Mouse (Mus musculus) cortical plate, adult 2 months (tissue): Measurements from ENCODE around the gene Oma1. TPM values are rescaled to one million over a fixed set of nuclear protein-coding genes. Genes with fewer than 3 reads are reported as not detected.

Source experiments
- H3K27ac ChIP-seq: fragments of 200-500 bp; 2 replicates; pipeline ENCODE4 v1.5.1; 2012; ENCODE audit warnings: low read length, control low read depth, inconsistent platforms; ENCODE audit not compliant: insufficient read depth
- H3K4me1 ChIP-seq: fragments of 200-500 bp; 2 replicates; pipeline ENCODE4 v1.6.1; 2011; ENCODE audit warnings: low read length; ENCODE audit not compliant: control insufficient read depth, insufficient read depth
- H3K4me3 ChIP-seq: fragments of 200-500 bp; 2 replicates; pipeline ENCODE4 v1.5.1; 2011; ENCODE audit warnings: mild to moderate bottlenecking, low read length, control low read depth; ENCODE audit not compliant: insufficient read depth
- CTCF ChIP-seq: fragments of 200-500 bp; IDR thresholded peaks from 2 replicates; pipeline ENCODE4 v1.5.1; 2011; ENCODE audit warnings: mild to moderate bottlenecking, control low read depth, low read length; ENCODE audit not compliant: insufficient read depth; ENCODE audit errors: extremely low read depth
- POLR2A ChIP-seq: fragments of 200-500 bp; IDR thresholded peaks from 2 replicates; pipeline ENCODE4 v1.6.1; 2011; ENCODE audit warnings: mild to moderate bottlenecking, low read length, control low read depth; ENCODE audit not compliant: insufficient read depth; ENCODE audit errors: extremely low read depth
- polyA plus RNA-seq: library from polyadenylated mRNA; depleted of rRNA; stranded (reverse); fragments of >200 nt; gene quantifications from 2 replicates; pipeline ENCODE4 v1.2.3, GENCODE M21; 2012; rRNA removed

The Oma1 gene
- polyA plus RNA-seq = 6.0 and 6.7 TPM in 2 replicates

DNA sequence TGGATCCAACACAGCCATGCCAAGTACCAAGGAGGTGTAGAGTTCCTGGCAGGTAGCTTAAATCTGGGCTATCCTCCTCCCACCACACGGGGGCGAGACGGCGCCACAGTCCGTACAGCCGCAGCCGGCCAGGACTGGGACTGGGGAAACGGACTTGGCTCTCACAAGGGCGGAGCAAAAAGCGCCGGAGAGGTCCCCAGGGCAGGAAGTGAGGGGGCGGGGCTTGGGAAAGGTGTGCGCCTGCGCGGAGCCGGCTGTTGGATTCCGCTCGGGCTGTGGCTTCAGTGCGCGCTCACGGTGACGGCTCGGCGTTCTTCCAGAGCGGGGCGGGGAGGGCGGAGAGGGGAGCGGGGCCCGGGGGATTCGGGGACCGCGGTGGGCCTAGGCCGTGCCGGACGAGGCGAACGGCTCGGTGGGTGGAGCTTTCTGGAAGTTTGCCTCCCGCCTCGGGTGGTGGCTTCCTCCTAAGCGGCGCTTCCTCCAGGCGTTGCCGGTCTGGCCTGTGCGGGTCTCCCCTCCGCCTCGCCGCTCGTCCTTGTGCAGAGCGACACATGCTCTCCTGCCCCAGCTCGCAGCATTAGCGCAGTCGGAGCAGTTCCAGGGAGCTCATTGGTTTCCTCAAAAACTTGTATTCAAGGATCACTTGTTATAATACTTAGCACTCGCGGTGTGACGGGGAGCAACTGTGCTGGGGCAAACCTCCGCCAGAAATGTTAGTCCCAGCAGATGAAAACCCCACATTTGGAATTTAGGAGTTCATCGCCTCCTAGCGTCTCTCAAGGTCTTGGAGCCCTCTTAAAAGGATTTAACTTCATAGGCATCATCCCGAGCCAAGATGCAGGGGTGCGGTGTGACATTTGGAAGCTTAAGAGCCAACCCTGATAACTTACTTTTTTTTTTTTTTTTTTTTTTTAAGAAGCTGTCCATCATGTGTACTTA is at the start of gene Oma1:
Oma1 (plus strand) TSS at position 226 of the 939 bp plus-strand sequence.
- peak within 1 kb of the TSS; percentile 62 for H3K4me3 ChIP-seq
- no peaks in the 10 kb centered on the region for H3K4me1 ChIP-seq
- peak within 1 kb of the TSS; percentile 57 for H3K27ac ChIP-seq
- peak; percentile 47 for TF ChIP-seq CTCF
- peak; percentile 53; the same call in 1 of the 2 replicates for TF ChIP-seq POLR2A

DNA sequence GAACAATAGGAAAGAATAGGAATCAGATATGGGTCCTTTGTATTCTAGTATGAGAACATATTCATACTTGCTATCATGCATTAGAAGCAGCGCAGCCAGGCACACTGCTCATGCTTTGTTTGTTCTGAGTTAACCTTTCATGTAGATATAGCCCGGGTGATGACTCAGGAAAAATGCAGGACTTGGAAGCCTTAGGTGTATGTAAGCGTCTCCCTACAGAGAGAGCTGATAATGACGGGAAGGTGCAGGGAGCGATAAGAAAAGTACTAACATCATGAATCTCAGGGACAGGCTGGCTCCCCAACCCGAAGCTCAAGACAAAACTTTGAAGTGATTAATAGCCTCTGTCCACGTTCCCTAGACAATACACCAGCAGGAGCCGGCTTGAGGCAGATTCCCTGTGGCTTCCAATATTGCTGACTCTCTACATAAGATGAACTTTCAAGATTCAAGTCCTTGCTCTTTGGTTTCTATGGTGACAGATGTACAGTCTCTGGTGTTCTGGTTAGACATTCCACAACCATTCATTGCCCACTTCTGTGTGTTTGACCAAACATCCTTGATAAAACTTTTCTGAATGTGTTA is 49.7 kb upstream of the Oma1 start:
- TF ChIP-seq POLR2A = no peak
- no peak for TF ChIP-seq CTCF
- H3K27ac ChIP-seq = no peak overlapping the region
- H3K4me3 ChIP-seq = no peak overlapping the region
- H3K4me1 ChIP-seq = no peaks in the 10 kb centered on the region

DNA sequence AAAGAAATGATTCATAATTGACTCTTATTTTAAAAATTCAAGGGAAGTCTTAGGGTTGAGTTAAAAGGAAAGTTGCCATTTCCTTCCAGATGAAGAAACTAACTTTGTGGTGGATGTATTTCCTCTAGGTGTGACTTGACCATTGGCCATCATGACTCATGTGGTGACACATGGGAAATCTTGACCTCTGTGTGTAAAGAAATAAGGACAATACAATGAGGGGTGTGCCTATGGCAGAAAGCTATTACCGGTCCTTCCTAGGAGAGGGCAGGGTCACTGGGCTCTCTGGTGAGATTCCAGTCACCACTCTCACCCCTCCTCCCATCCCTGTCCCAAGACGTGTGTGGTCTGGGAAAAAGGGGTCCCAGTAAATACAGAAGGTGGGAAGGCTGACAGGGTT is 48.4 kb upstream of the Oma1 start:
- Histone ChIP-seq H3K27ac (no peak overlapping the region), H3K4me1 (no peaks in the 10 kb centered on the region), H3K4me3 (no peak overlapping the region)
- no peak for TF ChIP-seq CTCF
- TF ChIP-seq POLR2A = no peak

DNA sequence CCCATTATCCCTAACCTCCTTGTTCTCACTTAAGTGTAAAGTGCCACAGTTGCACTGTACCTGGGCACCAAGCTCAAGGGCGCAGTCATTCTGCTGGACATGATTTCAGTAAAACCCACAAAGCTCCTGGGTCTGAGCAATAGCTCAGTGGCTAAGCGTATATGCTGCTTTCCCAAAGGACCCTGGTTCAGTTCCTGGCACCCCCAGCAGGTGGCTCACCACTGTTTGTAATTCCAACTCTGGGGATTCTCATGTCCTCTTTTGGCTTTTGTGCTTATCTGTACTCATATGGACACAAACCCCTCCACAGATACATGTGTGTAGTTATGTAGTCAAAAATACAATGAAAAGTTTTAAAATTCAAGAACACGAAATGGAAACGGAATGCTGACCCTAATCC is 44.3 kb upstream of the Oma1 start:
- H3K27ac ChIP-seq = no peak overlapping the region
- TF ChIP-seq CTCF (no peak), POLR2A (no peak)
- H3K4me3 ChIP-seq = no peak overlapping the region
- H3K4me1 ChIP-seq = no peaks in the 10 kb centered on the region

DNA sequence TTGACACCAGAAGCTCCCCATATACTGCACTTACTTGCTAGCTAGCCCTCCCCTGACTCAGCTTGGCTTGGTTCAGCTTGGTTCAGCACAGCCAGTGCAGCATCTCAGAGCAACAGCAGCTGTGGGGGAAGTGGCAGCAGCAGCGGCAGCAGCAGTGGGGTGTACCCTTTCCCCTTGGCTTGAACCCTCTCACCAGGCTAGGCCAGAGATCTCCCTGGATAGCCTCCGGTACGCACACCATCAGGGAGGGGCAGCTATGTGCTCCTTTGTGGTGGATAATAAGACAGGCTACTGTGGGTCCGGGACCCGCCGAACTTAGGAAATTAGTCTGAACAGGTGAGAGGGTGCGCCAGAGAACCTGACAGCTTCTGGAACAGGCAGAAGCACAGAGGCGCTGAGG is 40.6 kb upstream of the Oma1 start:
- no peak overlapping the region for H3K27ac ChIP-seq
- TF ChIP-seq CTCF = no peak
- no peak for TF ChIP-seq POLR2A
- no peak overlapping the region for H3K4me3 ChIP-seq
- no peaks in the 10 kb centered on the region for H3K4me1 ChIP-seq

DNA sequence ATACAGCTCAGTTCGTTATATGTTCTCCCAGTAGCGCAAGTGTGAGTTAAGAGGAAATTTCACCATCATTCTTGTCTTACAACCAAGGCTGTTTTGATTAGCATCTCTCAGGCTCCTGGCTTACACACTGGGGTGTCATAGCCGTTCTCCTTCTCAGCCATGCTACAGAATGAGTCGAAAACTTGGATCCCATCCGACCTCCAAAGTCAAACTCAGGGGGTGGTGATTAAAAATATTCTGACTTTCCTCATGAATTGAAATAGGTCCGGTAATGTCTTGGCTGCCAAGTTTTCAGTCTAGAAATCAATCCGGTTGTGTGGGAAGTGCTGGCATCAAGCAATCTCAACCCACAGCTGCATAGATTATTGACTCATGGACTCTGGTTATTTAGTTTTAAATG is 25.3 kb upstream of the Oma1 start:
- H3K27ac ChIP-seq = no peak overlapping the region

DNA sequence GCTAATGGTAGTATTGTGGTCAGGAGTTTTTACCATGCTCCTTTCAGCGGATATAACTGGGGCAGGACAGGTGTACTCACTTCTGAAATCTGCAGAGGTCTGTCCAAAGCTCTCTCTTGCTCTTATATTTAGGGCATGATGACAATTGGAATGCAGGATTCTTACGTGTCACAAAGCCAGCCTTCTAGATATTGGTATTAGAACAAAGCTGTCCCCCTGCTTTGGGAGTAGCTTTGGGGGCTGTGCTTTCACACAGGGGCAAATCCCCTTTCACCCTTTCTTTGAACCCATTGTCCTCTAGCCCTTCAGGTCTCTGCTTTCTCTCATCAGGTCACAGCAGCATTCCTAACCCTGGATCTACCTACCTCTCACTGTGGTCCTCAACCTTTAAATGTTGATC is 22.8 kb upstream of the Oma1 start, which contains the start of gene 4921539E11Rik:
4921539E11Rik (minus strand) TSS at position 101 of the 400 bp plus-strand sequence.
- no peaks in the 10 kb centered on the region for H3K4me1 ChIP-seq
- TF ChIP-seq CTCF = no peak
- TF ChIP-seq POLR2A = no peak
- H3K27ac ChIP-seq = no peak within 1 kb of the TSS
- H3K4me3 ChIP-seq = no peak within 1 kb of the TSS

More for the DNA sequence above, 25.3 kb upstream of the Oma1 start:
- TF ChIP-seq CTCF = no peak
- no peak for TF ChIP-seq POLR2A
- Histone ChIP-seq H3K4me1 (no peaks in the 10 kb centered on the region), H3K4me3 (no peak overlapping the region)

DNA sequence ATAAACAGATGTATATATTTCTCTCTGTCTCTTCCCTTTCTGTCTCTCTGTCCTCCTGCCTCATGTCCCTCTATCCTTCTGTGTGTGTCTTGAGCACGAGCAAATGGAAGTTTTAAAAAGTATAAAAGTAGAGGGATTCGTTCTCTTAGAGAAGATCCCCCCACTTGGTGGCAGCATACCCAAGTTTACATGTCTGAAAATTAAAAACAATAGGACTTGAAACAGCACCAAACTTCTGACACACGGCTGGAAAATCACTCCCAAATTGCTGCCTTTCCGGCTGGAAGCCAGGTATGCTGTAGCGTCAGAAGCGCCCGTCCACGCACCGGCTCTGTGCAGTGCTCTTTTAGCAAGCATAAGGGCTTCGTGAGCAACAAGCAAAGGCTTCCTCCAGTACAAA is 14.3 kb upstream of the Oma1 start:
- 0 out of 2 replicates have a peak, but pooled peaks cover 1% of the 10 kb centered on the region for H3K4me1 ChIP-seq
- TF ChIP-seq POLR2A (no peak), CTCF (no peak)
- H3K4me3 ChIP-seq = no peak overlapping the region; the same call in 1 of the 2 replicates
- H3K27ac ChIP-seq = no peak overlapping the region

DNA sequence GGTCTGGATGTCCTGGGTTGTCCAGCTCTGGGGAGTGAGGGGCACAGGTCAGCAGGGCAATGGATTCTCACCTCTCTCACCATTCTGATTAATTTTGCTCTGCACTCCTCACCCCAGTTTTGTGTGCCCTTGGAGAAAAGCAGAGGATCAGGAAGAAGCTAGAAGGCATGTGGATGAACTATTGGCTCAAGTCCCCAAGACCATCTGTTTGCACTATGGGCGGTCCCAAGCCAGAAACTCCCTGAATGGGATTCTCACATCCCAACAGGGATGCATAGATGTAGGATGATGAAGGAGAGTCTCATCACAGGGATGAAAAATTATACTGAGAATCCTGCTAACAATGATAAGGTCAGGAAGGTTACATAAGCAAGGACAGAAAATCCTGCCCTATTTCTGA is 9.8 kb upstream of the Oma1 start:
- TF ChIP-seq CTCF (no peak), POLR2A (no peak)
- Histone ChIP-seq H3K27ac (no peak overlapping the region), H3K4me1 (0 out of 2 replicates have a peak, but pooled peaks cover 1% of the 10 kb centered on the region), H3K4me3 (no peak overlapping the region)
